Mouse (Mus musculus) B cell, adult 62 days (primary cell): ENCODE measurements around the gene Cd48. TPM values are rescaled to one million over a fixed set of nuclear protein-coding genes. Genes with fewer than 3 reads are reported as not detected.

Experiments used
- total RNA-seq: library from RNA; stranded (reverse); gene quantifications from 4 replicates; pipeline ENCODE4 v1.2.4, GENCODE M21; 2023

Cd48 gene
- 102 to 121 TPM (median 111 TPM) in 4 replicates for total RNA-seq

DNA sequence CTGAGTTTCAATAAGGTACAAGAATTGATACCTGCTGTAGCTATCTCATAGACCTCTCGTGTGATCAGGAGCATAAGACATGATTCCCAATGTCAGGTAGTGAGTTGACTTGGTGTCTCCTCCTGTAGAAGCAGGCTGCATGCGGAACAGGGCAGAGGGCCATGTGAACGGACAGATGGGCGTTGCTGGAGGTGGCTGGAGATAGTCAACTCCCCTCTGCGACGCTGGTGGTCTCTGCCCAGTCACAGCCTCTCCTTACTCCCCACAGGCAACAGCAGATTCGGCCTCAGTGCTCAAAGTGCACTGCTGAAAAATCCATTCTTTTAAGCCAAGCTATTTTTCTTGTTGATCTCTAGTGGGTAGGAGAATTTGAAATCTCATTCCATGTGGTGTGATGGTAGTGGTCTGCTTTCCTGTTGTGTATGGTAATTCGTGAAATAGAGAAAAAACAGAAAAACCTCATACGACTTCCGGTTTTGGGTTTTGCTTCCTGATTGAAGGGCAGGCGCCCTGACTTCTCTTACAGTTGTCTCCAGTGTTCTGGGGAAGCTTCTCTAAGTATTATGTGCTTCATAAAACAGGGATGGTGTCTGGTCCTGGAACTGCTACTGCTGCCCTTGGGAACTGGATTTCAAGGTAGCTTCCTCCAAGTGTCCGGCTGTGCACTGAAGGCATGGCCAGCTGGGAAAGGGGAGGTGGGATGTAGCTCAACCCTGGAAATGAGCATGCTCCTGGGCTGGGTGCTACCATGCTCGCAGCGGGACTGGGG lies at the start of gene Cd48:
Gene Cd48, plus strand, starts transcription at position 479 of the 769 bp plus-strand sequence.

DNA sequence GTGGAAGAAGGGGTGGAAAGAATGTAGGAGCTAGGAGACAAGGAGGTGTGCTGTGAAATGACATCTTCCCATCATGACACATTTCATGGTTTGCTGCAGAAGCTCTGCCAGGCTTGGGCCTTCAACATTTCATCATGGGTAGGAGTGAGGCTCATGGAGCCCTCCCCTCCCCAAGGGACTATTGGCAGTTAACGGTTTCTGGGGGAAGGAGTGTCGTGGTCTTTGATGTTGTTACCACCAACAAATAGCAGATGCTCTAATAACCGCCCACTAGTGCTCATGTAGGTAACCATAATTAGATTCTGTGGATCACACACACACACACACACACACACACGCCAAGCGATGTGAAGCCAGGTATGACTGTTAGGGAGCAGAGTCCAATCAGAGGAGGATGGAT lies 29.1 kb upstream of the Cd48 start, which contains the start of gene Slamf7:
Gene Slamf7, minus strand, starts transcription at position 302 of the 400 bp plus-strand sequence.

Other genes with a start within 250 kb of the Cd48 start
- 0.55 to 2.1 TPM (median 0.92 TPM) in 4 replicates for gene F11r, start 244.5 kb upstream of the Cd48 start, total RNA-seq
- gene Alyref2, start 178.5 kb upstream of the Cd48 start, total RNA-seq = 10.0 to 11.2 TPM (median 10.6 TPM) in 4 replicates
- 0.50 to 0.89 TPM in 2 of 4 replicates, not detected in the others for gene Itln1, start 146.7 kb upstream of the Cd48 start, total RNA-seq
- 8.1 to 14.6 TPM (median 12.9 TPM) in 4 replicates for gene Cd244a, start 122.8 kb upstream of the Cd48 start, total RNA-seq
- gene Ly9, start 74.6 kb upstream of the Cd48 start, total RNA-seq = 113 to 120 TPM (median 117 TPM) in 4 replicates
- 64.7 to 74.7 TPM (median 70.7 TPM) in 4 replicates for gene Slamf7, start 29.0 kb upstream of the Cd48 start, total RNA-seq
- 25.3 to 33.4 TPM (median 28.6 TPM) in 4 replicates for gene Slamf1, start 85.1 kb downstream of the Cd48 start, total RNA-seq
- gene Cd84, start 157.7 kb downstream of the Cd48 start, total RNA-seq = 88.8 to 112 TPM (median 107 TPM) in 4 replicates
- gene Gm10521, start 213.7 kb downstream of the Cd48 start, total RNA-seq = 13.1 to 15.2 TPM (median 14.8 TPM) in 4 replicates
- 145 to 171 TPM (median 165 TPM) in 4 replicates for gene Slamf6, start 235.5 kb downstream of the Cd48 start, total RNA-seq